Mouse (Mus musculus) midbrain, embryonic 13.5 days (tissue): ENCODE measurements around the gene Cerkl. TPM values are rescaled to one million over a fixed set of nuclear protein-coding genes. Genes with fewer than 3 reads are reported as not detected.

ENCODE experiments used
- ATAC-seq: fragments of 200-750 bp; cut with Nextera tagmentation; 2 replicates; pipeline ENCODE4 v1.8.0; 2017; ENCODE audit warnings: mild to moderate bottlenecking, moderate TSS enrichment, moderate library complexity
- H3K27ac ChIP-seq: fragments of 300-500 bp; sonication (generic); 2 replicates; pipeline ENCODE4 v1.5.1; 2015; ENCODE audit warnings: inconsistent platforms, mild to moderate bottlenecking, moderate library complexity
- H3K27me3 ChIP-seq: fragments of 300-500 bp; sonication (generic); 2 replicates; pipeline ENCODE4 v1.6.1; 2015; ENCODE audit warnings: mild to moderate bottlenecking, inconsistent platforms
- H3K36me3 ChIP-seq: fragments of 300-500 bp; sonication (generic); 2 replicates; pipeline ENCODE4 v1.6.1; 2015; ENCODE audit warnings: mild to moderate bottlenecking, inconsistent platforms
- H3K4me1 ChIP-seq: fragments of 300-500 bp; sonication (generic); replicated peaks from 2 replicates; pipeline ENCODE4 v1.6.1; 2015; ENCODE audit warnings: inconsistent platforms
- H3K4me2 ChIP-seq: fragments of 300-500 bp; sonication (generic); replicated peaks from 2 replicates; pipeline ENCODE4 v1.6.1; 2015; ENCODE audit warnings: moderate library complexity, mild to moderate bottlenecking, inconsistent platforms
- H3K4me3 ChIP-seq: fragments of 300-500 bp; sonication (generic); replicated peaks from 2 replicates; pipeline ENCODE4 v1.5.1; 2015; ENCODE audit warnings: mild to moderate bottlenecking, inconsistent platforms
- H3K9ac ChIP-seq: fragments of 300-500 bp; sonication (generic); replicated peaks from 2 replicates; pipeline ENCODE4 v1.6.1; 2015; ENCODE audit warnings: mild to moderate bottlenecking, inconsistent platforms
- H3K9me3 ChIP-seq: fragments of 300-500 bp; sonication (generic); 2 replicates; pipeline ENCODE4 v1.6.1; 2016; ENCODE audit warnings: mild to moderate bottlenecking, inconsistent platforms
- WGBS: fragments of 180-500 bp; shearing (Covaris S2); methylation state at CpG from one replicate; pipeline ENCODE4 v1.1.7; 2015; 5-methylcytosine and 5-hydroxymethylcytosine counted together
- polyA plus RNA-seq: library from polyadenylated mRNA; unstranded; fragments of >200 nt; fragmentation: Nextera tagmentation; extraction: Ambion mirVana; gene quantifications from 2 replicates; pipeline ENCODE4 v1.2.1, GENCODE M21; 2015

The Cerkl gene
- polyA plus RNA-seq, 1 experiment from 2014 or later, result 1.6 TPM

DNA sequence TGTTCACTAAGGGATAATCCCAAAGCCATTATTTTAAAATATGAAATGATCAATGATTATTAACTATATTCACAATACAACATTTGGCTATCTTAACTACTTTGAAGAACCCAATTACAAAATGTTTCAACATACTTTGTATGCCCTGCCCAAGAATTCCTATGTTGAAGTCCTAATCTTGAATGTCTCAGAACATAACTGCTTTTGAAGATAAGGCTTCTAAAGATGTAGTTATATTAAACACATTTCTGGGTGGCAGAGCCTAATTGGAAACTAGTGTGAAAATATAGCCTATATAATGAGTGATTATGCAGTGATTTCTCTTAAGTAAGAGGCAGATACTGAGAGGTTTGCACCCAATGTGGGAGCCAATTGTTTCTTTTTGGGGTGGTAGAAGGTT, 121.9 kb downstream of the Cerkl start:
- no peaks in the 10 kb centered on the region for H3K27me3 ChIP-seq
- H3K36me3 ChIP-seq, result no peaks in the 10 kb centered on the region
- H3K4me3 ChIP-seq, result no peak overlapping the region
- H3K9ac ChIP-seq, result no peak overlapping the region
- H3K9me3 ChIP-seq, result 0 out of 2 replicates have a peak, but pooled peaks cover 6% of the 10 kb centered on the region
- no peak overlapping the region for H3K4me2 ChIP-seq
- no peak for ATAC-seq
- H3K4me1 ChIP-seq, result no peaks in the 10 kb centered on the region
- no peak overlapping the region for H3K27ac ChIP-seq

DNA sequence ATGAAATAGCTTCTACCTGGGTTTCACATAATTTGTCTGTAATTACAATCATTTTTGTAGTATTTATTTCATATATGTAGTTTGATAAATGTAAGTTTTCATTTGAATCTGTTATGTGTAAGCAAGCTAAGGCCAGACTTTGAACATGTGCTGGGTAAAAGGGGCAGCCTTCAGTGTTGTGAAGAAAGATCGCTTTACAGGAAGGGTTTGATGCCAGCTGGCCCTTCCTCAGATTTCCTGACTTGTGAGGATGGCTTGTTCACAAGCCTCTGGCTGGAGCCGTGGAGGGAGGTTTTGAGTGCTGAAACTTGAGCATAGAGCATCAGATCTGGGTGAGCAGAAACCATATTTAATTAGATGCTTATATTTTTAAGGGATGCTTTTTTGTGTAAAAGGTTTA, 128.5 kb downstream of the Cerkl start:
- Histone ChIP-seq H3K36me3 (no peaks in the 10 kb centered on the region), H3K4me2 (no peak overlapping the region), H3K9ac (no peak overlapping the region), H3K9me3 (no peaks in the 10 kb centered on the region), H3K4me1 (no peaks in the 10 kb centered on the region), H3K27me3 (no peaks in the 10 kb centered on the region), H3K4me3 (no peak overlapping the region), H3K27ac (no peak overlapping the region)
- 83% methylated on average over 2 of the region's 2 CpGs for WGBS
- ATAC-seq, result no peak

DNA sequence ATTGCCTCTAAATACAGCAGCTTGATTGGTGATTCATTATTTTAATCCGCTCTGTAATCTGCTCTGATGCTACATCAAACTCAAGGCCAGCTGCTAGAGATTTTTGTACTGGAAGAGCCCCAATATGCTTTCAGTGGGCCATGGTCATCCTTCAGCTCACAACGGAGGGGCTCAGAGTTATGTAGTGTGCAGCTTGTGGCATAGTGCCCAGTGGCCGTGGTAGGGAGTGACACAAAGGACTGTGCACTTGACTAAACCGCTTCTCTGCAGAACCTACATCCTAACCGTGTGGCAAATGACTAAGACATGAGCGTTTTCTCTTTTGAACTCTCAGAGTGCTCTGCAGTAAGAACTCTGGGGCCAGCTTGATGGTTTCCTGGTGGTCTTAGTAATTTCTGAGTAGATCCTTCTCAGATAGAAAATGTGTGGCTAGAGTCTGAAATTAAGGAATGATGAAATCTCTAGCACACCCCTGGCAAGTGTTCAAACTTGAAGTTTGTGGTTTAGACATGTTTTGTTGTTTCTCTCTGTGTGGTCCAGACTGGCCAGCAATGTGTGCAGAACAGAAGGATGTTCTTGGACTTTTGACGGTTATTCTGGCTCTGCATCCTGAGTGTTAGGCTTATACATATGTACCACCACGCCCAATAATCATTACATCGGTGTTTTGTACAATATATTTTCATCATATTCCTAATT, 140.3 kb downstream of the Cerkl start:
- ATAC-seq, result no peak
- 87% methylated on average over 9 of the region's 9 CpGs for WGBS

DNA sequence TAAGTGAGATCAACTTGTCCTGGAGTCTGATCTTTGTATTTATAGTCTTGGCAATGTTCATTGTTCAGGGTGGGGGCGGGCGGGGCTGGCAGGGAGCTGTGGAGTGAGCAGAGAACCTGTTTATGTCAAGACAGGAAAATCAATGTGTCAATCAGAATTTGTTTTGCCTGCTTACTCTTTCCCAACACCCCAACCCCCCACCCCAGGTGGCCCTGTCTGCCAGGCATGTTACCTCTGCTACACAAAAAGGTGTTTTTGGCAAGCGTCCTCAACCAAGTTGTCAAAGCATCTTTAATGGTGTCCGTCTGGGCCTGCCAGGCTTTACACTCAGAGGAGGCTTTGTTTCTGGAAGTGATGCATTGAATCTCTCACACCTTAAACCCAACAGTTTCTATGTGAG, 141.5 kb downstream of the Cerkl start:
- no peaks in the 10 kb centered on the region for H3K36me3 ChIP-seq
- WGBS, result 51% methylated on average over 4 of the region's 4 CpGs
- H3K27me3 ChIP-seq, result no peaks in the 10 kb centered on the region
- no peak overlapping the region for H3K27ac ChIP-seq
- ATAC-seq, result peak; percentile 24; the same call in 1 of the 2 replicates
- no peak overlapping the region for H3K9ac ChIP-seq
- H3K4me1 ChIP-seq, result 0 out of 2 replicates have a peak, but pooled peaks cover 6% of the 10 kb centered on the region
- H3K4me3 ChIP-seq, result no peak overlapping the region
- H3K4me2 ChIP-seq, result no peak overlapping the region
- no peaks in the 10 kb centered on the region for H3K9me3 ChIP-seq

More for the DNA sequence above, 140.3 kb downstream of the Cerkl start:
- Histone ChIP-seq H3K36me3 (no peaks in the 10 kb centered on the region), H3K9me3 (no peaks in the 10 kb centered on the region), H3K9ac (no peak overlapping the region), H3K27me3 (no peaks in the 10 kb centered on the region), H3K4me3 (no peak overlapping the region), H3K27ac (no peak overlapping the region), H3K4me1 (0 out of 2 replicates have a peak, but pooled peaks cover 6% of the 10 kb centered on the region), H3K4me2 (no peak overlapping the region)

DNA sequence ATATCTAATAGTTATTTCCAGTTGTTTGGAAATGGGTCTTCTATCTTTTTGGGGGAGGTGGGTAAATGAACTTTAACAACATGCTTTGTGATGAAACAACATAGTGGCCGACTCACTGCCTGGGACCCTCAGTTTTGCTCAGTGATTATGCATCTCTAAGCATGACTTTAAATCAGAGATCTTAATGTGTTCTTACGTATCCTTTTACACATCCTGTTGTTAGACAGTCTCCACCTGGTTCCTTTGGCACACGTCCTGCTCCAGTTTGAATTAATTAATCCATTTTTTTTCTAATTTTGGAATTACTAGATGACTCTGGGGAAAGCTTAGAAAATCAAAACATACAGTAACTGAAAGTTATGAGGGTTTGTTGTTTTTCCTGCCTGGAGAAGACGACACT, 144.1 kb downstream of the Cerkl start:
- Histone ChIP-seq H3K27ac (no peak overlapping the region), H3K4me2 (no peak overlapping the region), H3K4me1 (0 out of 2 replicates have a peak, but pooled peaks cover 9% of the 10 kb centered on the region), H3K36me3 (no peaks in the 10 kb centered on the region), H3K4me3 (no peak overlapping the region), H3K27me3 (no peaks in the 10 kb centered on the region), H3K9me3 (no peaks in the 10 kb centered on the region), H3K9ac (no peak overlapping the region)
- WGBS, result 81% methylated on average over 4 of the region's 4 CpGs
- ATAC-seq, result no peak

DNA sequence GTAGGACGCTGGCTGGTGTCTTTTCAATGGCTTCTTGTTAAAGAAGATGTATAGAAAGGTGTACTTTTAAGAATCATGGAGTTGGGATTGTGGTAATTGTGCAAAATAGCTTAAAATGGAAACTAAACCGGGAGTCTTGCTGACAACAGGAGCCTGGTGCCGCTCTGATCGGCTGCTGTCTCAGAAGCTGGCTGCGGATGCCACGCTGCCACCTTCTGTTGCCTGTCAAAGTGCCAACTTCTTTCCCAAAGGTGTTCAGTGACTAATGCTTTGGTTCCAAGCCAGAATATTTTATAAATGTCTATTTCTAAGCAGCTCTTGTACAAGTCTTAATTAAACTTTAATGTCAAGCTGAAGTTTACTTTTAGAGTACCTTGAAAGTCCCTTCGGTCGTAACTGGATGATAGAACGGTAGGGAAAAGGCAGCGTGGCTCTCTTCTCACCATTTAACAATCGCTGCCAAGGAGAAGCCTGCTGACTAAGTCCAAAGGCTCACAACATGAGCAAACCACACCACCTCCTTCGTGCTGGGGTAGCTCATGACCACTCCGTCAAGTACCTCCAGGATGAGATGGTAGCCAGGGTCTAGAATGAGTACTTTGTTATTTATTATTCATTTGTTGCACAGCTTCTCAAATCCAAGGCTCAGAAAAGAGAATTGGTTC, 147.0 kb downstream of the Cerkl start:
- no peaks in the 10 kb centered on the region for H3K36me3 ChIP-seq
- no peak overlapping the region for H3K27ac ChIP-seq
- WGBS, result 84% methylated on average over 13 of the region's 13 CpGs
- H3K4me2 ChIP-seq, result no peak overlapping the region
- no peaks in the 10 kb centered on the region for H3K9me3 ChIP-seq
- no peak overlapping the region for H3K4me3 ChIP-seq
- no peak for ATAC-seq
- H3K27me3 ChIP-seq, result no peaks in the 10 kb centered on the region
- H3K9ac ChIP-seq, result no peak overlapping the region
- H3K4me1 ChIP-seq, result 0 out of 2 replicates have a peak, but pooled peaks cover 4% of the 10 kb centered on the region

DNA sequence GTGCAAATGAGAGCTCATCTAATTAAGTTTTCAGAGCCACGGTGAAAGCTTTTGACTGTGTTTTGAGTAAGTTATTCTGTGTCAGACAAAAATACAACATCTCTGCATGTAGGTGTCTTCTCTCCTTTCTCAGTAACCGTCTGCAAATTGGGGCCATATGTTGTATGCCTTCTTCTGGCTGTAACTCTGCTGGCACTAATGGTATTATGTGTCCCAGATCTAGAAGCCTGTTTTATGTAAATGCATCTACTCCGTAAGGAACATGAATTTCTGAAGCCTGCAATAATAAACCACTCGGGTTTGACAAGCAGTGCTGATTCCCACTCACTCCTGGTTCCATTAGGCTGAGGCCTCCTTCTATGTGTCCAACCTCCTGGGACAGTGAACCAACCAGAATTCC, 149.0 kb downstream of the Cerkl start:
- no peak overlapping the region for H3K27ac ChIP-seq
- 0 out of 2 replicates have a peak, but pooled peaks cover 4% of the 10 kb centered on the region for H3K4me1 ChIP-seq
- no peaks in the 10 kb centered on the region for H3K9me3 ChIP-seq
- no peaks in the 10 kb centered on the region for H3K36me3 ChIP-seq
- no peak overlapping the region for H3K4me3 ChIP-seq
- H3K27me3 ChIP-seq, result no peaks in the 10 kb centered on the region
- ATAC-seq, result no peak
- WGBS, result 67% methylated on average over 4 of the region's 4 CpGs
- H3K4me2 ChIP-seq, result no peak overlapping the region
- H3K9ac ChIP-seq, result no peak overlapping the region

DNA sequence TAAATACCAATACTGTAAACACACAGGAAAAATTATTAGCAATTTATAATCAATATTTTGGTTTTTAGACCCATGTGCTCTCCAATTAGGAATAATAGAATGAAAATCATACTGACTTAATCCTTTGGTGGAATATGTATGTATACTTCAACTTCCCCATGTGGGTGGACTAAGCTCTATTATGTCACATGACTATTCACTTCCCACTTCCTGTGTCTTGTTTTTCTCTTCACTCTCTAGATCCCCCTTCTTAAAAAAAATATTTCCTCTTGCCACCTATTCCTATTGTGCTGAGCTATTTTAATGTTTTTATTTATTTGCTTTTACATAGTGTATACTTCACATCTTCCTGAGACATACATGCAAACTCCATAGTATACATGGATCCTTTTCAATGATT, 154.2 kb downstream of the Cerkl start:
- H3K9me3 ChIP-seq, result no peaks in the 10 kb centered on the region
- no peak overlapping the region for H3K9ac ChIP-seq
- no peak for ATAC-seq
- no peak overlapping the region for H3K4me3 ChIP-seq
- no peaks in the 10 kb centered on the region for H3K27me3 ChIP-seq
- no peak overlapping the region for H3K27ac ChIP-seq
- no peaks in the 10 kb centered on the region for H3K4me1 ChIP-seq
- no peak overlapping the region for H3K4me2 ChIP-seq
- no peaks in the 10 kb centered on the region for H3K36me3 ChIP-seq

DNA sequence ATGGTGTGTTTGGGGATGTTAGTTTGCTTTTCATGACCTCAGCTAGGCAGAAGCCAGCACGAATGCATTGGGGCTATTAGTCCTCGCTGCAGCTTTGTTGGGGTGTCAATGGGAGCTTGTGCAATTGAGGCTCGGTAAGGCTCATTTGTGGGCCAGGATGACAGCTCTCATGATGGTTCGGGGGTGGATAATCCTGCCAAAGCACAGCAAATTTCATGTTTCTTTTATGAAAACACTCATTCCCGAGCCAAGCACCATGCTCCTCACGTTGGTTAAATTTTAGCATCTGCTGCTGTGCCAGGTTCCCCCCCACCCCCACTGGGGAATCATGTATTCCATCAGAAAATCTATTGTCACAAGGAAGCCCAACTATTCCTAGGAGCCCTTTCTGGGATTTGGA, 164.2 kb downstream of the Cerkl start:
- no peaks in the 10 kb centered on the region for H3K4me1 ChIP-seq
- WGBS, result 73% methylated on average over 6 of the region's 6 CpGs
- H3K27ac ChIP-seq, result no peak overlapping the region
- no peaks in the 10 kb centered on the region for H3K27me3 ChIP-seq
- H3K4me2 ChIP-seq, result no peak overlapping the region
- no peak overlapping the region for H3K9ac ChIP-seq
- no peaks in the 10 kb centered on the region for H3K36me3 ChIP-seq
- no peak overlapping the region for H3K4me3 ChIP-seq
- no peak for ATAC-seq
- H3K9me3 ChIP-seq, result no peaks in the 10 kb centered on the region

DNA sequence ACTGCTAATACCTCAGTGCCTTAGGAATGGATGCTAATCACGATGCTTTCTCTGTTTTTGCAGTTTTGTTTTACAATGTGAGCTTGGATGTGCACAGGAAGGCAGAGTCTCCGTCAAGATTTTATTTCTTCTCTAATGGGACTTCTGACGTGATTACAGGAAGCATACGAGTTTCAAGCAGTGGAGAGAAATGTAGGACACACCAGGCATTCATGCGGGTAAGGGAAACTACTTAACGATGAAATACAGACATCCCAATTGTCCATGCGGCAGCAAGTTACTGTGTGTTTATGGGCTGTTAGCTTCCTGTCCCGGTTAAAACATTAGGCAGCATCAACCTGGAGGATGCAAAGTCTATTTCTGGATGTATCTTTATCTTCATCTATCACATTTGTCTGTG, 164.7 kb downstream of the Cerkl start:
- Histone ChIP-seq H3K4me2 (no peak overlapping the region), H3K4me3 (no peak overlapping the region), H3K27me3 (no peaks in the 10 kb centered on the region), H3K36me3 (no peaks in the 10 kb centered on the region), H3K9ac (no peak overlapping the region), H3K4me1 (no peaks in the 10 kb centered on the region), H3K27ac (no peak overlapping the region), H3K9me3 (no peaks in the 10 kb centered on the region)
- 88% methylated on average over 8 of the region's 8 CpGs for WGBS
- no peak for ATAC-seq

DNA sequence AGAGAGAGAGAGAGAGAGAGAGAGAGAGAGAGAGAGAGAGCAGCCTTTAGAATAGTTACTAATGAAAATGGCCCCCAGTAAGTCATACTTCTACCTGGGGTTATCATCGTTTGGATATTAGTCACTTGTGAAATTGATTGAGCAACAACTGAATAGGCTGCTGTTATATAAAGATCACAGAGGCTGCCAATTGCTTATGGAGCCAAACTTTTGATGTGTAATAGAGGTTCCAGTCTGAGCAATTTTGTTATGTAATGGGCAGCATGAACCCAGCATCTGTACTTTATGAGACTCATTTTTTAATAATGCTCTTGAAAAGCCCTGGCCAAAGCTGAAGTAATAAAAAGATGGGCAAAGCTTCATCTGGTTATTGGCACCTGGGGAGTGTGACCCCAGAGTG, 166.4 kb downstream of the Cerkl start:
- H3K27ac ChIP-seq, result no peak overlapping the region
- H3K9ac ChIP-seq, result no peak overlapping the region
- no peaks in the 10 kb centered on the region for H3K9me3 ChIP-seq
- H3K27me3 ChIP-seq, result no peaks in the 10 kb centered on the region
- ATAC-seq, result no peak
- H3K4me1 ChIP-seq, result no peaks in the 10 kb centered on the region
- WGBS, result 66% methylated on average over 1 of the region's 1 CpGs
- H3K36me3 ChIP-seq, result no peaks in the 10 kb centered on the region
- no peak overlapping the region for H3K4me3 ChIP-seq
- H3K4me2 ChIP-seq, result no peak overlapping the region

DNA sequence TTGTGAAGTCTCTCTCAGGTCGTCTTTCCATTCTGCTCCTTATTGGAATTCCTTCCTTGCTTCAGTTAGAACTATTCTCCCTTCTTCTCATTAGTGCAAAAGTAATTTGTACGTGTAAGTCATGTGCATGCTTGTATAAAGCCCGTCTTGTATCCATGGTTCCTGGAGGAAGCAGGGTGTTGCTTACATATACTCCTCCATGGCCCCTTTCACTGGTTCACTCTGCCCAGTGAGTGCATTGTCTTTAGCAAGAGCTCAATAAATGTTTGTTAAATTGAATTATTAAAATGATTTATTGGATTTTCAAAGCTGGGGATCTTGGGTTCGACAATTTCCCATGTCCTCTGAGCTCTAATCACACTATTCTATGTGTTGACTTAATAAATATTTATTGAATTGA, 172.4 kb downstream of the Cerkl start:
- no peaks in the 10 kb centered on the region for H3K36me3 ChIP-seq
- H3K4me3 ChIP-seq, result no peak overlapping the region
- ATAC-seq, result no peak
- no peaks in the 10 kb centered on the region for H3K27me3 ChIP-seq
- H3K27ac ChIP-seq, result no peak overlapping the region
- WGBS, result 78% methylated on average over 4 of the region's 4 CpGs
- H3K4me1 ChIP-seq, result no peaks in the 10 kb centered on the region
- no peak overlapping the region for H3K4me2 ChIP-seq
- H3K9ac ChIP-seq, result no peak overlapping the region
- no peaks in the 10 kb centered on the region for H3K9me3 ChIP-seq
